Mouse (Mus musculus) cerebellum, adult 2 months (tissue): ENCODE results near the gene Ung.

Experiments used
- CTCF ChIP-seq: fragments of 200-500 bp; IDR thresholded peaks from 2 replicates; pipeline ENCODE4 v1.5.1; 2011; ENCODE audit warnings: low read depth, mild to moderate bottlenecking, control low read depth, low read length, moderate library complexity, borderline replicate concordance; ENCODE audit not compliant: insufficient read depth
- POLR2A ChIP-seq: fragments of 200-500 bp; IDR thresholded peaks from 2 replicates; pipeline ENCODE4 v1.6.1; 2011; ENCODE audit warnings: low read length, control low read depth, borderline replicate concordance; ENCODE audit not compliant: insufficient read depth

- TF ChIP-seq CTCF (no peak), POLR2A (no peak)
Measured at GRCm38 (mm10) chr5:114176548-114177400, 46.6 kb downstream of the Ung start.
